Mouse (Mus musculus) midbrain, embryonic 13.5 days (tissue): ENCODE results near the gene Tsnaxip1. TPM values are rescaled to one million over a fixed set of nuclear protein-coding genes. Genes with fewer than 3 reads are reported as not detected.

Source experiments
- ATAC-seq: fragments of 200-750 bp; cut with Nextera tagmentation; 2 replicates; pipeline ENCODE4 v1.8.0; 2017; ENCODE audit warnings: mild to moderate bottlenecking, moderate TSS enrichment, moderate library complexity
- H3K27ac ChIP-seq: fragments of 300-500 bp; sonication (generic); 2 replicates; pipeline ENCODE4 v1.5.1; 2015; ENCODE audit warnings: inconsistent platforms, mild to moderate bottlenecking, moderate library complexity
- H3K27me3 ChIP-seq: fragments of 300-500 bp; sonication (generic); 2 replicates; pipeline ENCODE4 v1.6.1; 2015; ENCODE audit warnings: mild to moderate bottlenecking, inconsistent platforms
- H3K36me3 ChIP-seq: fragments of 300-500 bp; sonication (generic); 2 replicates; pipeline ENCODE4 v1.6.1; 2015; ENCODE audit warnings: mild to moderate bottlenecking, inconsistent platforms
- H3K4me1 ChIP-seq: fragments of 300-500 bp; sonication (generic); replicated peaks from 2 replicates; pipeline ENCODE4 v1.6.1; 2015; ENCODE audit warnings: inconsistent platforms
- H3K4me2 ChIP-seq: fragments of 300-500 bp; sonication (generic); replicated peaks from 2 replicates; pipeline ENCODE4 v1.6.1; 2015; ENCODE audit warnings: moderate library complexity, mild to moderate bottlenecking, inconsistent platforms
- H3K4me3 ChIP-seq: fragments of 300-500 bp; sonication (generic); replicated peaks from 2 replicates; pipeline ENCODE4 v1.5.1; 2015; ENCODE audit warnings: mild to moderate bottlenecking, inconsistent platforms
- H3K9ac ChIP-seq: fragments of 300-500 bp; sonication (generic); replicated peaks from 2 replicates; pipeline ENCODE4 v1.6.1; 2015; ENCODE audit warnings: mild to moderate bottlenecking, inconsistent platforms
- H3K9me3 ChIP-seq: fragments of 300-500 bp; sonication (generic); 2 replicates; pipeline ENCODE4 v1.6.1; 2016; ENCODE audit warnings: mild to moderate bottlenecking, inconsistent platforms
- WGBS: fragments of 180-500 bp; shearing (Covaris S2); methylation state at CpG from one replicate; pipeline ENCODE4 v1.1.7; 2015; 5-methylcytosine and 5-hydroxymethylcytosine counted together
- polyA plus RNA-seq: library from polyadenylated mRNA; unstranded; fragments of >200 nt; fragmentation: Nextera tagmentation; extraction: Ambion mirVana; gene quantifications from 2 replicates; pipeline ENCODE4 v1.2.1, GENCODE M21; 2015

The Tsnaxip1 gene
- polyA plus RNA-seq, 1 experiment from 2014 or later: 0.36 TPM

DNA sequence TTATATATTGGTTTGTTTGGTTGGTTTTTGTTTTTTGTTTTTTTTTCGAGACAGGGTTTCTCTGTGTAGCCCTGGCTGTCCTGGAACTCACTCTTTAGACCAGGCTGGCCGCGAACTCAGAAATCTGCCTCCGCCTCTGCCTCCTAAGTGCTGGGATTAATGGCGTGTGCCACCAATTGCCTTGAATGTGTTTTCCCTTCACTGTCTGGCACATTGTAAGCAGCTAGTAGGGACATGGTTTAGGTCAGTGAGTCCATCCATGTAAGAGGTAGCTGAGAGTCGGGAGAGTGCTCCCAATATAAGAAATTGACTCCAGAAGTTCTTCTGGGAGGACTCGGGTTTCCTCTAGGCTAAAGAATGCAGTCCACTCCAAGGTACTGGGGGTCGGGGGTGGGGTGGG, 26.8 kb downstream of the Tsnaxip1 start:
- 28% methylated on average over 8 of the region's 8 CpGs for WGBS
- no peak; the same call in none of the 2 replicates for ATAC-seq

DNA sequence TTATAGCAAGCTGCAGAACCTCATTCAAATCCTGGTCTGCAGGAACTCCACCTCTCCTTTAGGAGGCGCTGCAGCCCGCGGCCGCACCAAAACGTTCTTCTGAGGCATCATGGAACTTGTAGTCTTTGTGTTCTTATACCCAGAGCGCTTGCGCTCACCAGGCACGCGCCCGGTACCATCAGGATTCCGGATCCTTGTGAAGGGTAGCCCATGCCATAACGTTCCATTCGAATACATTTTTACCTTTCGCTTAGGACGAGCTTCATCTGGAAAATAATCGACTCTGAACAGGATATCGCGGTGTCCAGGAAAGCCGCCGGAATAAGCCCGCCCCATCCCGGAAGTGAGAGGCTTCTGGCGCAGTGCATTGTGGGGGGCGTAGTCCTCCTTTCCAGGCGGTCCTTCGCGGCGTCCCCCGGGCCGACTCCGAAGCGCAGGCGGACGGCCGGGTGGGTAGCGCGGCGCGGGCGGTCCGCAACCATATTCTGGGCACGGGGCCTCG, 27.2 kb downstream of the Tsnaxip1 start, which contains the start of gene Thap11:
TSS of gene Thap11 (plus strand) at position 418 of the 502 bp plus-strand sequence.
- Histone ChIP-seq H3K4me2 (peak within 1 kb of the TSS; percentile 99), H3K27ac (peak within 1 kb of the TSS; percentile 83), H3K9me3 (no peaks in the 10 kb centered on the region), H3K4me3 (peak within 1 kb of the TSS; percentile 83), H3K36me3 (peaks cover 7% of the 10 kb centered on the region), H3K27me3 (no peaks in the 10 kb centered on the region), H3K4me1 (peaks cover 48% of the 10 kb centered on the region), H3K9ac (peak within 1 kb of the TSS; percentile 91)
- peak; percentile 92 for ATAC-seq
- under 1% methylated on average over 43 of the region's 43 CpGs for WGBS

More for the DNA sequence above, 26.8 kb downstream of the Tsnaxip1 start:
- H3K9ac ChIP-seq: peak overlapping the region; percentile 91; the same call in 1 of the 2 replicates
- H3K4me3 ChIP-seq: peak overlapping the region; percentile 83
- H3K27ac ChIP-seq: peak overlapping the region; percentile 47; the same call in 1 of the 2 replicates
- H3K9me3 ChIP-seq: no peaks in the 10 kb centered on the region
- H3K4me1 ChIP-seq: peaks cover 43% of the 10 kb centered on the region
- no peaks in the 10 kb centered on the region for H3K27me3 ChIP-seq
- H3K36me3 ChIP-seq: peaks cover 11% of the 10 kb centered on the region
- peak overlapping the region; percentile 99 for H3K4me2 ChIP-seq

DNA sequence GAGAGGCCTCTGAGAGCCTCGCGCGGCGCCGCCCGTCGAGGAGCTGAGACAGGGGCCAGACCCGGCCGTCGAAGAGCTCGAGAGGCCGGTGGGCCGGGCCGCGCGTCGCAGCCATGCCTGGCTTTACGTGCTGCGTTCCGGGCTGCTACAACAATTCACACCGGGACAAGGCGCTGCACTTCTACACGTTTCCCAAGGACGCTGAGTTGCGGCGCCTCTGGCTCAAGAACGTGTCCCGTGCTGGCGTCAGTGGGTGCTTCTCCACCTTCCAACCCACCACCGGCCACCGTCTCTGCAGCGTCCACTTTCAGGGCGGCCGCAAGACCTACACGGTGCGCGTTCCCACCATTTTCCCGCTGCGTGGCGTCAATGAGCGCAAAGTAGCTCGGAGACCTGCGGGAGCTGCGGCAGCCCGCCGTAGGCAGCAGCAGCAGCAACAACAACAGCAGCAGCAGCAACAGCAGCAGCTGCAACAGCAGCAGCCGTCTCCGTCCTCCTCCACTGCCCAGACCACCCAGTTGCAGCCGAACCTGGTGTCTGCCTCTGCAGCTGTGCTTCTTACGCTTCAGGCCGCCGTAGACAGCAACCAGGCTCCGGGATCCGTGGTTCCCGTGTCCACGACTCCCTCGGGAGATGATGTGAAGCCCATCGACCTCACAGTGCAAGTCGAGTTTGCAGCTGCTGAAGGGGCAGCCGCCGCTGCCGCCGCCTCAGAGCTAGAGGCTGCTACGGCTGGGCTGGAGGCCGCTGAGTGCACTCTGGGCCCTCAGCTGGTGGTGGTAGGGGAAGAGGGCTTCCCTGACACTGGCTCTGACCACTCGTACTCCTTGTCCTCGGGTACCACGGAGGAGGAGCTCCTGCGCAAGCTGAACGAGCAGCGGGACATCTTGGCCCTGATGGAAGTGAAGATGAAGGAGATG, 28.0 kb downstream of the Tsnaxip1 start:
- H3K36me3 ChIP-seq: peaks cover 7% of the 10 kb centered on the region
- WGBS: under 1% methylated on average over 71 of the region's 71 CpGs
- peaks cover 48% of the 10 kb centered on the region for H3K4me1 ChIP-seq
- peak overlapping the region; percentile 83 for H3K27ac ChIP-seq
- ATAC-seq: peak; percentile 0; the same call in 1 of the 2 replicates
- H3K27me3 ChIP-seq: no peaks in the 10 kb centered on the region
- H3K9ac ChIP-seq: peak overlapping the region; percentile 91
- peak overlapping the region; percentile 83 for H3K4me3 ChIP-seq
- H3K9me3 ChIP-seq: no peaks in the 10 kb centered on the region
- H3K4me2 ChIP-seq: peak overlapping the region; percentile 99

DNA sequence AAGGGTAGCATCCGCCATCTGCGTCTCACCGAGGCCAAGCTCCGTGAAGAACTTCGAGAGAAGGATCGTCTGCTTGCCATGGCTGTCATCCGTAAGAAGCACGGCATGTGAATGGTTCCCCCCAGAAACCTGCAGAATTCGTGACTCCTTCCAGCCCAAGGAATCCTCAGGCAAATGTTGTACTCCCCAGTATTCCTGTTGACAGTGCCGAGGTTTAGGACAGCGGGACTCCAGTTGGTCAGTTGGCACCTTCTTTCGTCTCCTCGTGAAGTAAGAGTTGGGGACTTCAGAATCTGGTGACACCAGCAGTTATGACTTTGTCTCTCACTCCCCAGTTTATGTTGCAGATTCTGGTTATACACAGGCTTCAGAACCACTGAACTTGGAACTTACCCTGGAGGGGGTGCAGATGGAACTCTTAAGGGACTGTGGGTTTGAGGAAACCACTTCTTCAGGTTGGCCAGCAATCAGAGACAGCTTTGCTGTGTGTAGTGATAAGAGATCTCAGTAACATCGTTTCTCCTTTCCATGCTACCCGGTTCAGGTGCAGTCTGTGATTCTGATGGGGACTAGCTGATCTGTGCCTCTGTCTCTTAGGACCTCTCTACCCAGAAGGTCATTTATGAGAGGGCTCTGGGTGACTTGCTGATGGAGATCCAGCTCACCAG, 28.8 kb downstream of the Tsnaxip1 start:
- peak overlapping the region; percentile 83 for H3K4me3 ChIP-seq
- WGBS: 24% methylated on average over 15 of the region's 15 CpGs
- H3K36me3 ChIP-seq: peaks cover 7% of the 10 kb centered on the region
- no peaks in the 10 kb centered on the region for H3K9me3 ChIP-seq
- no peak for ATAC-seq
- peak overlapping the region; percentile 99 for H3K4me2 ChIP-seq
- H3K4me1 ChIP-seq: peaks cover 47% of the 10 kb centered on the region
- no peaks in the 10 kb centered on the region for H3K27me3 ChIP-seq
- H3K9ac ChIP-seq: peak overlapping the region; percentile 91
- peak overlapping the region; percentile 83 for H3K27ac ChIP-seq

DNA sequence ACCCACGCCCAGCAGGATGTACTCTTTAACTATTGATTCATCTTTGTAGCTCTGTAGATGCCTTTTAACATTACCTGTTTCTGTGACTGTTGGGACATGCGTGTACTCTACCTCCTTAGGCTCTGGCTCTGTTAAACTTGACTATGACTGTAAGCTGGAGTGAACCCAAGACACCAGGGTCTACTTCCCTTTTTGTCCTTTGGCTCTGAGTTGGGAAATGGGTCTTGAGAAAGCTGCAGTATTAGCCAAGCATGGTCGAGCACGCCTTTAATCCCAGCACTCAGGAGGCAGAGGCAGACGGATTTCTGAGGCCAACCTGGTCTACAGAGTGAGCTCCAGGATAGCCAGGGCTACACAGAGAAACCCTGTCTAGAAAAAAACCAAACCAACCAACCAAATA, 31.0 kb downstream of the Tsnaxip1 start:
- no peak for ATAC-seq
- Histone ChIP-seq H3K4me3 (no peak overlapping the region), H3K4me1 (peaks cover 64% of the 10 kb centered on the region), H3K36me3 (peaks cover 11% of the 10 kb centered on the region), H3K9ac (no peak overlapping the region), H3K4me2 (no peak overlapping the region), H3K9me3 (no peaks in the 10 kb centered on the region), H3K27me3 (no peaks in the 10 kb centered on the region), H3K27ac (no peak overlapping the region)
- 82% methylated on average over 5 of the region's 5 CpGs for WGBS

DNA sequence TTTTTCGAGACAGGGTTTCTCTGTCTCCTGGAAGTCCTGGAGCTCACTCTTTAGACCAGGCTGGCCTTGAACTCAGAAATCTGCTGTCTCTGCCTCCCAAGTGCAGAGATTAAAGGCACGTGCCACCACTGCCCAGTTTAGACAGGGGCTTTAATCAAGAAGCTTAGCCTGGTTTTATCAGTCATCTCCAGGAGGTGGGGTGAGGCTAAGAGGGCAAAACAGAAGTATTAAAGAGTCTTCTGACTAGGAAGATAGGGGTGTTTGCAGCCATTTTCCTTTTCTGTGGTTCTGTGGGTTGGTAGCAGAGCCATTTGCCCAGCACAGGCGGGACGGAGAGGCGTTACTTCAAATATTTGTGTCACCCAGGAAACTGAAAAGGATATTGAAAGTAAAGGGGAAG, 31.8 kb downstream of the Tsnaxip1 start:
- ATAC-seq: no peak
- H3K4me1 ChIP-seq: peaks cover 71% of the 10 kb centered on the region
- 74% methylated on average over 5 of the region's 5 CpGs for WGBS
- no peak overlapping the region for H3K9ac ChIP-seq
- 0 out of 2 replicates have a peak overlapping the region, but pooled peaks have one; percentile 99 for H3K4me3 ChIP-seq
- H3K4me2 ChIP-seq: peak overlapping the region; percentile 95; the same call in 1 of the 2 replicates
- peaks cover 12% of the 10 kb centered on the region for H3K36me3 ChIP-seq
- H3K9me3 ChIP-seq: no peaks in the 10 kb centered on the region
- H3K27me3 ChIP-seq: no peaks in the 10 kb centered on the region
- H3K27ac ChIP-seq: peak overlapping the region; percentile 88; the same call in 1 of the 2 replicates

DNA sequence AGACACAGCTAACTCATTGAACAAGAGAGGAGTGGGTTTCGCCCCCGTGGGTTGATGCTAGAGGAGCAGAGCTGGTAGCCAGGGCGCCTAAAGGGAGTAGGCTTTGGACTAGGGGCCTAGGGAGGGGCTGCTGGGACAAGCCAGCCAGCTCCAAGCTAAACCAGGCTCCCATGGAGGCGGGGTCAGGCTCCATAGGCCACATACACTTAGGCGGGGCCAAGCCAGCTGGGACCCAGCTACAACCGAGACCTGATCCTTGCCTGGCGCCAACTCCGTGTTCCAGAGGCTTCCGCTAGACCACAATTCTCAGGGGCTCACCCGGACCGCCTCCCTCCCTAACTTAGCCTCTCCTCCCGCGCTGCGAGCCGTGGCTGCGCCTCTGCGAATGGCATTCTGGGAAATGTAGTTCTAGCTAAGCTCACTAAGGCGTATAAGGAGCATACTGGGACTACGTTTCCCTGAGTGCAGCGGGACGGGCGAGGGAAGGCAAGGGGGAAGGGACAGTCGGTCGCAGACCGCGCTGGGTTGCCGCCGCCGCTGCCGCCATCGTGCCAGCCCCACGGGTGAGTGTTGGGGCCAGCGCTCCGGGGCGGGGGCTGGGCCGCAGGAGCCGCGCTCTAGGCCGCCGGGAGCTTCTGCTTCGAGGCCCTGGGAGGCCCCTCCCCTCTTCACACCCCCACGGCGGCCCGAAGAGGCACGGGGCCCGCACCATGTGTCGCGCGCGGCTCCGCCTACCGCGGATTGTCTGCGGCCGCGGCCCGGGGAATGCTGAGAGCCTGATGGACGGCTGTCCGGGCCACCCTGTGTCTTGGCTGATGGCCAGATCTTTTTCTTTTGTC, 32.8 kb downstream of the Tsnaxip1 start, which contains the start of gene Nutf2:
TSS of gene Nutf2 (plus strand) at position 438 of the 839 bp plus-strand sequence.
- Histone ChIP-seq H3K9ac (peak within 1 kb of the TSS; percentile 98), H3K36me3 (peaks cover 12% of the 10 kb centered on the region), H3K9me3 (no peaks in the 10 kb centered on the region), H3K4me3 (peak within 1 kb of the TSS; percentile 99), H3K27ac (peak within 1 kb of the TSS; percentile 91), H3K4me2 (peak within 1 kb of the TSS; percentile 95), H3K27me3 (no peaks in the 10 kb centered on the region), H3K4me1 (peaks cover 77% of the 10 kb centered on the region)
- ATAC-seq: peak; percentile 98
- under 1% methylated on average over 57 of the region's 59 CpGs for WGBS

DNA sequence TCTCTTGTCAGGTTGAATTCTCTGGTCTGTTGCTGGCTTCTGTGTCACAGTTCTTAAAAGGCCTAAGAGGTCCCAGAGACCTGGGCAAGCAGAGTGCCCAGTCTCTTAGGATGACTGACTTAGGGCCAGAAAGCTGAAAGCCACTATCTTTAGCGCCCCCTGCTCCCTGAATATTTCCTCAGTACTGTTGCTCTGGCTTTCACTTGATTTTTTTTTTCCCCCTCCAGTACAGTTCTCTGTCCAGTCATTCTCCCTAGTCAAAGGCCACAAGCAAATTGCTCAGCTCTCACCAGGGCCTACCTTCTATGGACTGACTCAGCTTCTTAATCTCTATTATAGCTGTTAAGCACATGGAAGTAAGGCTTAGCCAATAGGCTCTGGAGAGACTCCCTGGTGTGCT, 34.4 kb downstream of the Tsnaxip1 start:
- Histone ChIP-seq H3K36me3 (peaks cover 22% of the 10 kb centered on the region), H3K4me1 (peaks cover 67% of the 10 kb centered on the region), H3K27ac (no peak overlapping the region), H3K9me3 (no peaks in the 10 kb centered on the region), H3K27me3 (no peaks in the 10 kb centered on the region), H3K4me2 (peak overlapping the region; percentile 95), H3K4me3 (peak overlapping the region; percentile 99), H3K9ac (peak overlapping the region; percentile 98)
- no peak for ATAC-seq
- WGBS: 4% methylated on average over 1 of the region's 1 CpGs

DNA sequence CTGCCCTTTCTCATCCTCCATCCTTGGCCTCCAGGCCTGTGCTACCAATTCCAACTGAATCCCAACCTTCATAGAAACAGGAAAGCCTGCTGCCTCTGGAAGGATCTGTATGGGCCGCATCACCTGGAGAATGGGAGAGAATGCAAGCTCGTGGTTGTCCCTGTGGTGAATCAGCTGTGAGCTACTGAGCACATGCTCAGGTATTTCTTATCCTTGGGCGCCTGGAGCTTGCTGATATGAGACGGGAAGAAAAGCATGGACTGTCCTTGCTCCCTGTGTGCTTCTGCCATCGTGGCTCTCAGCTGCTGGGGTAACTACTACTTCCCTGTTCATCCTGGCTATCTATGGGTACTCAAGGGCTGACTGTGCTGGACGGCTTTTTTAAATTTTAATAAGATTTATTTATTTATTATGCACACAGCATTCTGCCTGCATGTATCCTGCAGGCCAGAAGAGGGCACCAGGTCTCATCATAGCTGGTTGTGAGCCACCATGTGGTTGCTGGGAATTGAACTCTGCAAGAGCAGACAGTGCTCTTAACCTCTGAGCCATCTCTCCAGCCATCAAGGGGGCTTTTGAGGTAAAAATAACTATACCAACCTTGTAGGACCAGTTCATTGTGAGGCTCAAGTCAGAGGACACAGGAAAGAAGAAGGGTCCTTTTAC, 39.0 kb downstream of the Tsnaxip1 start:
- H3K27ac ChIP-seq: no peak overlapping the region
- H3K4me2 ChIP-seq: no peak overlapping the region
- no peaks in the 10 kb centered on the region for H3K9me3 ChIP-seq
- no peak for ATAC-seq
- H3K36me3 ChIP-seq: peaks cover 52% of the 10 kb centered on the region
- no peak overlapping the region for H3K9ac ChIP-seq
- H3K27me3 ChIP-seq: no peaks in the 10 kb centered on the region
- WGBS: 87% methylated on average over 6 of the region's 6 CpGs
- H3K4me1 ChIP-seq: peaks cover 30% of the 10 kb centered on the region
- H3K4me3 ChIP-seq: no peak overlapping the region

DNA sequence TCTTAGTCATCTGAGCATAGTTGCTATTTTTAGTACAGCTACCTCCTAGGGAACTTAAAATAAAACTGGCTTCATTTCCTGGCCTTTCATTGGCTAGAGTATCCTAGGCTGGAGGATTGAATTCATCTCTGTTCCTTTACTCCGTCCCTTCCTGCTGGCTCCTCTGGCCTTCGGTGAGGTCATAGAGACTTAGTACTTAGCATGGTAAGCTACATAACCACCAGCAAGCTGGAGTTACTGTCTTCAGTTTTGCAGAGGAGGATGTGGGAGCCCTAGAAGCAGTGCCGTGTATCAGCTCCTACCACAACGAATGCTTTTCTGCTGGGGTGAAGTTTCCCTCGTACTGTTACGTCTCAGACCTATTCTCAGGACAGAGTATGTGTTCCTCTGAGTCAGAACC, 46.8 kb downstream of the Tsnaxip1 start:
- Histone ChIP-seq H3K4me2 (no peak overlapping the region), H3K9ac (no peak overlapping the region), H3K27ac (no peak overlapping the region), H3K36me3 (peaks cover 71% of the 10 kb centered on the region), H3K4me1 (no peaks in the 10 kb centered on the region), H3K9me3 (no peaks in the 10 kb centered on the region), H3K4me3 (no peak overlapping the region), H3K27me3 (no peaks in the 10 kb centered on the region)
- no peak for ATAC-seq
- 93% methylated on average over 6 of the region's 6 CpGs for WGBS
